Comparison of ENCODE assay signal across 11 mouse cellular contexts in the genomic region with DNA sequence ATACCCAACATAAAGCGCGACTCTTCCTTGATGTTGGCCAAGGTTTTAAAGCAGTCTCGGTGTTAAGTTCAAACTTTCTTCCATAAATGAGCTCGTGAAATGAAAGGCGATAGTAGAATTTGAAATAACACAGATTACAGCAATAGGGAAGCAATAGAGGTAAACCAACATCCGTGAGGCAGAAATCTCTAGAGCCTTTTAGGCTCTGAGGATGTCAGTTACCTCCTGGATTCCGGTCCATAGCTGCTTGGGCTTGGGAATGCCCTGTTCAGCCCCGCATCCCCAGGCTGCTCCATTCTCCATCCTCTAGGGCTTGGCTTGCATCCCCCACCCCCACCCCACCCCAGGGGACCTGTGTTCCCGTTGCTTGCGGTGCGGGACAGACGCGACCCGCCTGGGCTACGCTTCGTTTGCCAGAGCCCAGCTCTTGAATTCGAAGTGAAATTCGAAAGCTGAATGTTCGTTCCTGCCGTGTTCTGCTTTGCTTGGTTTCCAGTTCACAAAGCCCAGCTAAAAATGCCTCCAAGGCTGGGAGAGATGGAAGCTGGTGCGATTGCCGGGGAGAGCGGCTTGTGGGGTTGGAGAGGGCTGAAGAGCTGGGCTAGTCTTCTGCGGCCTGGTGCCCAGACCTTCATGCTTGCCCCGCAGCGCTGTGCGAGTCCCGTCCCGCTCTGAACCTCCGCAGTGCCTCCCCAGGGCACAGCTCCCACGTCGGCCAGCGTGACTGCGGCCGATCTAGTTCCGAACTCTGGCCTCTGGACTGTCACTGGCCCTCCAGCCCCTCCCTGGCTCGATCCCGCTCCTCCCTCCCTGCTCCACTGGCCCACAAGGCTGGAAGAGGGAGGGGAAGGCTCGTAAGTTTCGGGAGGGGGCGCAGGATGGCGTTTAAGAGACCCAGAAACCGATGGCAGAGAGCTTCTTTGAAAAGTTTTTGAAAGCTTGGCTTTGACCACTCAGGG. TPM values are rescaled to one million over a fixed set of nuclear protein-coding genes. Genes with fewer than 3 reads are reported as not detected.
DNase-seq lines count a peak whose midpoint lies in the region; ATAC-seq and TF ChIP-seq lines count a peak whose summit lies in the region.
"Had no signal": no experiment of that assay in that cellular context is flagged by ENCODE, and none has a peak within 500 bp of the region (broad histone marks: within the 10 kb centered on the region; RNA-seq: fewer than 3 reads in every experiment).

No protein-coding gene starts in this region.

- no peaks in the 10 kb centered on the region for H3K36me3 ChIP-seq in kidney, postnatal 0 days (ENCODE audit: insufficient read depth, low read length)
- no peaks in the 10 kb centered on the region for H3K36me3 ChIP-seq in forebrain, embryonic 16.5 days (ENCODE audit: control insufficient read depth, insufficient read depth)
- no peaks in the 10 kb centered on the region for H3K36me3 ChIP-seq in midbrain, embryonic 14.5 days (ENCODE audit: control insufficient read depth, insufficient read depth, low read length)

- peak; percentile 43 for ATAC-seq in kidney, postnatal 0 days (replicated peaks; ENCODE audit: low FRiP score, low read depth)
- peak; percentile 21; the same call in 1 of the 2 replicates for ATAC-seq in forebrain, embryonic 16.5 days
- ATAC-seq in midbrain, embryonic 14.5 days (ENCODE audit: low FRiP score, low TSS enrichment), result no peak

- H3K4me3 ChIP-seq in kidney, postnatal 0 days (replicated peaks; ENCODE audit: low read depth, low read length), result no peak overlapping the region
- H3K4me3 ChIP-seq in forebrain, embryonic 16.5 days (replicated peaks; ENCODE audit: low read length), result no peak overlapping the region
- no peak overlapping the region for H3K4me3 ChIP-seq in midbrain, embryonic 14.5 days (replicated peaks; ENCODE audit: low read depth, low read length)

- H3K9ac ChIP-seq in kidney, postnatal 0 days (ENCODE audit: low read depth, low read length), result no peak overlapping the region
- no peak overlapping the region for H3K9ac ChIP-seq in forebrain, embryonic 16.5 days (replicated peaks; ENCODE audit: low read depth, low read length)
- no peak overlapping the region for H3K9ac ChIP-seq in midbrain, embryonic 14.5 days (replicated peaks; ENCODE audit: low read length)

- DNase-seq in kidney, postnatal 0 days (ENCODE audit: low spot score), result no peak
- no peak for DNase-seq in kidney, postnatal 36 days
- DNase-seq in embryo, embryonic 10 days (ENCODE audit: low spot score), result peak; percentile 67
- DNase-seq in midbrain, embryonic 14.5 days, result peak; percentile 52
- DNase-seq in gastrocnemius, postnatal 36 days, result no peak
- no peak for DNase-seq in adrenal gland, postnatal 10 days
- DNase-seq in thymus, postnatal 14 days, result no peak

- H3K27ac ChIP-seq in kidney, postnatal 0 days, result no peak overlapping the region
- no peak overlapping the region for H3K27ac ChIP-seq in forebrain, embryonic 16.5 days (ENCODE audit: low read length)
- H3K27ac ChIP-seq in midbrain, embryonic 14.5 days (replicated peaks; ENCODE audit: low read depth, low read length), result no peak overlapping the region

- H3K4me2 ChIP-seq in kidney, postnatal 0 days (ENCODE audit: low read length), result no peak overlapping the region
- H3K4me2 ChIP-seq in forebrain, embryonic 16.5 days (ENCODE audit: low read length), result 0 out of 2 replicates have a peak overlapping the region, but pooled peaks have one; percentile 0
- no peak overlapping the region for H3K4me2 ChIP-seq in midbrain, embryonic 14.5 days (ENCODE audit: low read length)

- intact Hi-C loops in gastrocnemius, postnatal 36 days (cut with DNase I), result no loop called here

- H3K9me3 ChIP-seq in kidney, postnatal 0 days (replicated peaks; ENCODE audit: low read length), result no peaks in the 10 kb centered on the region
- H3K9me3 ChIP-seq in forebrain, embryonic 16.5 days (ENCODE audit: control insufficient read depth, low read length), result no peaks in the 10 kb centered on the region
- no peaks in the 10 kb centered on the region for H3K9me3 ChIP-seq in midbrain, embryonic 14.5 days (ENCODE audit: control insufficient read depth, low read length)

- peaks cover 5% of the 10 kb centered on the region; the same call in 1 of the 2 replicates for H3K4me1 ChIP-seq in kidney, postnatal 0 days (replicated peaks; ENCODE audit: insufficient read depth, low read length)
- peaks cover 16% of the 10 kb centered on the region for H3K4me1 ChIP-seq in forebrain, embryonic 16.5 days (replicated peaks; ENCODE audit: control insufficient read depth, insufficient read depth, low read length)
- H3K4me1 ChIP-seq in midbrain, embryonic 14.5 days (ENCODE audit: control insufficient read depth, insufficient read depth, low read length), result no peaks in the 10 kb centered on the region

- 2% methylated on average over 43 of the region's 43 CpGs for WGBS in kidney, postnatal 0 days
- WGBS in forebrain, embryonic 16.5 days, result 3% methylated on average over 43 of the region's 43 CpGs
- under 1% methylated on average over 42 of the region's 43 CpGs for WGBS in midbrain, embryonic 14.5 days

- H3K27me3 ChIP-seq in kidney, postnatal 0 days (ENCODE audit: insufficient read depth, low read length), result peaks cover 87% of the 10 kb centered on the region
- H3K27me3 ChIP-seq in forebrain, embryonic 16.5 days (replicated peaks; ENCODE audit: control insufficient read depth, insufficient read depth, low read length), result peaks cover 70% of the 10 kb centered on the region
- H3K27me3 ChIP-seq in midbrain, embryonic 14.5 days (ENCODE audit: control insufficient read depth, insufficient read depth, low read length), result peaks cover 92% of the 10 kb centered on the region

- TF ChIP-seq CTCF in kidney, postnatal 0 days (IDR thresholded peaks at IDR 0.05; ENCODE audit: low read depth), result no peak

RNA-seq across cellular contexts. Expression of a gene that starts 5.5 kb away (rescaled TPM):
- polyA plus RNA-seq in kidney, postnatal 0 days (2015; fragmentation: Nextera tagmentation; extraction: Ambion mirVana), result not detected in 2 replicates
- 4.1 and 15.2 TPM in 2 replicates for polyA plus RNA-seq in forebrain, embryonic 16.5 days (2015; fragmentation: Nextera tagmentation; extraction: Ambion mirVana)
- polyA plus RNA-seq in midbrain, embryonic 14.5 days (2014; fragmentation: Nextera tagmentation; extraction: Ambion mirVana), result not detected in 2 replicates
- total RNA-seq in gastrocnemius, postnatal 36 days (2021), result not detected
- total RNA-seq in adrenal gland, postnatal 10 days (2021), result not detected
- total RNA-seq: ES-E14; gastrocnemius, adult 18-20 months had no signal
- polyA plus RNA-seq: stomach, embryonic 16.5 days had no signal

Comparison
In these comparisons a context has a peak if more than half of its experiments do, and no peak if none do; other contexts are left out.
1. DNase-seq: peak in embryo, embryonic 10 days (single experiment) and midbrain, embryonic 14.5 days (single experiment); none in kidney, postnatal 0 days (single experiment), kidney, postnatal 36 days (0 of 2), gastrocnemius, postnatal 36 days (0 of 2), adrenal gland, postnatal 10 days (single experiment) and thymus, postnatal 14 days (single experiment).